Mouse (Mus musculus) stomach, embryonic 14.5 days (tissue): ENCODE measurements around the gene Ppp1r27. TPM values are rescaled to one million over a fixed set of nuclear protein-coding genes. Genes with fewer than 3 reads are reported as not detected.

ENCODE experiments used
- ATAC-seq: fragments of 200-750 bp; cut with Nextera tagmentation; 2 replicates; pipeline ENCODE4 v1.8.0; 2017; ENCODE audit warnings: low read depth, moderate TSS enrichment; ENCODE audit not compliant: insufficient number of reproducible peaks, insufficient read depth, low FRiP score
- H3K27ac ChIP-seq: fragments of 300-500 bp; sonication (generic); 2 replicates; pipeline ENCODE4 v1.5.1; 2014; ENCODE audit warnings: mild to moderate bottlenecking, low read length, moderate library complexity, mixed read lengths
- H3K27me3 ChIP-seq: fragments of 300-500 bp; sonication (generic); 2 replicates; pipeline ENCODE4 v1.6.1; 2014; ENCODE audit warnings: low read length, control low read depth, mixed read lengths; ENCODE audit not compliant: control insufficient read depth, insufficient read depth
- H3K36me3 ChIP-seq: fragments of 300-500 bp; sonication (generic); 2 replicates; pipeline ENCODE4 v1.6.1; 2014; ENCODE audit warnings: mild to moderate bottlenecking, control low read depth, low read length, moderate library complexity, mixed read lengths; ENCODE audit not compliant: control insufficient read depth, insufficient read depth
- H3K4me1 ChIP-seq: fragments of 300-500 bp; sonication (generic); 2 replicates; pipeline ENCODE4 v1.6.1; 2014; ENCODE audit warnings: low read length, control low read depth, mixed read lengths; ENCODE audit not compliant: control insufficient read depth, insufficient read depth
- H3K4me2 ChIP-seq: fragments of 300-500 bp; sonication (generic); replicated peaks from 2 replicates; pipeline ENCODE4 v1.6.1; 2014; ENCODE audit warnings: low read depth, low read length, control low read depth
- H3K4me3 ChIP-seq: fragments of 300-500 bp; sonication (generic); 2 replicates; pipeline ENCODE4 v1.5.1; 2014; ENCODE audit warnings: low read depth, low read length, control low read depth
- H3K9ac ChIP-seq: fragments of 300-500 bp; sonication (generic); replicated peaks from 2 replicates; pipeline ENCODE4 v1.6.1; 2014; ENCODE audit warnings: low read depth, mild to moderate bottlenecking, control low read depth, low read length, moderate library complexity, mixed read lengths
- H3K9me3 ChIP-seq: fragments of 300-500 bp; sonication (generic); 2 replicates; pipeline ENCODE4 v1.6.1; 2016; ENCODE audit warnings: low read depth, low read length, control low read depth; ENCODE audit not compliant: control insufficient read depth
- WGBS: fragments of 180-500 bp; shearing (Covaris S2); extraction: QIAGEN DNeasy Blood & Tissue Kit; methylation state at CpG from one replicate; pipeline ENCODE4 v1.1.7; 2014; 5-methylcytosine and 5-hydroxymethylcytosine counted together
- polyA plus RNA-seq: library from polyadenylated mRNA; unstranded; fragments of >200 nt; fragmentation: Nextera tagmentation; extraction: Ambion mirVana; gene quantifications from 2 replicates; pipeline ENCODE4 v1.2.1, GENCODE M21; 2014

Gene Ppp1r27
- polyA plus RNA-seq, 1 experiment from 2014 or later, result not detected

DNA sequence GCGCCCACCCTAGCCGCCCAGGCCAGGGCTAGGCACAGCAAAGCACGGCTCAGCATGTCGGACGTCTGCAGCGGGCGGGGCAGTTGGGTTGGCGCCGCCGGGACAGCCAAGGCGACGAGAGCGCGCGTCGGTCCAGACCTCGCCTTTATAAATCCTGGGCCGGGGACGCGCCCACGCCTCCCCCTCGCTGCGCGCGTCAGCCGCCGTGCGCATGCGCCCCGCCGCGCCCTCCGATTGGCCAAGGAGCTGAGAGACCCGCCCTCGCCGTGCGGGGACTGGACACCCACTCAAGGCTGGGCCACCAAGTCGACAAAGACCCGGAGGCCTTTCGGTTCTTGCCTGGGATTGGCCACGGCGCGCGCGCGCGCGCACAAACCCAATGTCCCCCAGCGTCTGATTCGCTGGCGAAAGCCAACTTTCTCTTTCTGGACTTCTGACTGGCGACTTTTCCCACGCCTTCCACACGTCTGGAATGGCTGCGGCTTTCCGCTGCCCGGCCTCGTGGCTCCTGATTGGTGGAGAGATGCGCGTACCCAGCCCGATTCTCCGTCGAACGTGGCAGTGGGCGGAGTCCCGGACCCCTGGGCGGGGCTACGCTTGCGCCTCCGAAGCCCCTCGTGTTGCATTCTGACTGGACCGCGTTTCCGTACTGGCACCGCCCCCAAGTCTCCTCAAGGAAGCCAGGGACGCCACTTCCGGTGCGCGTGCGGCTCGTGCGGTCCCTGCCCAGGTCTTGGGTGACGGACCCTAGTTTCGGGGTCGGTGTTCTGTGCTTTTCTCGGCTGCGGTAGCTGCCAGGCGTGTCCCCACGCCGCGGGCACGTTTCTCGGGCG, 22.0 kb upstream of the Ppp1r27 start, which contains the start of gene P4hb:
Gene P4hb, minus strand, starts transcription at position 502 of the 833 bp plus-strand sequence.
- no peaks in the 10 kb centered on the region for H3K27me3 ChIP-seq
- peak within 1 kb of the TSS; percentile 95 for H3K4me3 ChIP-seq
- peak; percentile 97 for ATAC-seq
- H3K4me1 ChIP-seq, result peaks cover 16% of the 10 kb centered on the region
- no peaks in the 10 kb centered on the region for H3K9me3 ChIP-seq
- H3K27ac ChIP-seq, result peak within 1 kb of the TSS; percentile 96
- WGBS, result under 1% methylated on average over 94 of the region's 94 CpGs
- H3K4me2 ChIP-seq, result peak within 1 kb of the TSS; percentile 91
- H3K36me3 ChIP-seq, result peaks cover 36% of the 10 kb centered on the region
- H3K9ac ChIP-seq, result peak within 1 kb of the TSS; percentile 94

DNA sequence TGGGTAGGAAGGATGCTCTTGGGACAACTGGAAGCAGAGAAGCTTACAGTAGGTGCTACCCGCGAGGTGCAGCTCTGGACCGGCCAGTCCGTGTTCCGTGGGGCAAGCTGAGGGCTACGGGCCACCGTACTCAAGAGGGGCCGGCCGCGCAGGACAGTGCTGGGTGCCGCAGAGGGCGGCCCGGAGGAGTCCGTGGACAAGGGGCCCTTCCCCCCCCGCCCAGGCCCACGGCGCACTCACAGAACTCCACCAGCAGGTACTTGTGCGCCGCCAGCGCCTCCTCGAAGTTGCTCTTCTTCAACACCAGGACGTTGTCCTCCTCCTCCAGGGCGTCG, 21.5 kb upstream of the Ppp1r27 start:
- under 1% methylated on average over 15 of the region's 24 CpGs for WGBS
- peak overlapping the region; percentile 94 for H3K9ac ChIP-seq
- H3K4me3 ChIP-seq, result peak overlapping the region; percentile 95
- H3K36me3 ChIP-seq, result peaks cover 36% of the 10 kb centered on the region
- H3K4me1 ChIP-seq, result peaks cover 16% of the 10 kb centered on the region
- peak overlapping the region; percentile 84 for H3K27ac ChIP-seq
- H3K4me2 ChIP-seq, result peak overlapping the region; percentile 91
- no peaks in the 10 kb centered on the region for H3K9me3 ChIP-seq
- peak; percentile 8; the same call in 1 of the 2 replicates for ATAC-seq
- H3K27me3 ChIP-seq, result no peaks in the 10 kb centered on the region

DNA sequence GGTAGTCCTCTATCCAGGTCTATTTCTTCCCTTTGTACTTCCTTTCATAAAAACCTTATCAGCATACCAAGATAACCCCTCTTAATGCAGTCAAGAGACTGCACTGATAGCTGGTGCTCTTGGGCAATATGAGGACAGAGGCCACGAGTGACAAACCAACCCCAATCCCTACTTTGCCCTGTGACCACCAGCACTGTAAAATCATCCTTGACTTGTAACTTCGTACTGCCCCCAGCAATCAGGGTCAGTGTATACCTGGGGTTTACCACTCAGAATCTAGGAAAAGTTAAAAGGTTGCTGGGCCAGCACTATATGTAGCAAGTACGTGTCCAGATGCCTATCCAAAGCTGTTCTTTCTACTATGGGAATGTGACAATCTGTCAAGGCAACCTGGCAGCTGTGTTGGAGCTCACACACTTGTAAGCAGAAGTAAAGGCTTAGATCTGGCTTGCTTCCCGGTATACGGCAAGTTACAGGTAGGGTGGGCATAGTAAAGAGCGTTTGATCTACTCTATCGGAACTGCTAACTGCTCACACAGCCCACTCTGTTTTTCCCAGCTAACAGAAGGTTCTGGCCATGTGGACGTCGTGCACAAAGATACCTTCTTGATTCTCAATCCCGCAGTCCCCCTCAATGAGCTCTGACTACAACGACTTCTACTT, 21.0 kb upstream of the Ppp1r27 start:
- H3K36me3 ChIP-seq, result peaks cover 41% of the 10 kb centered on the region
- H3K9me3 ChIP-seq, result no peaks in the 10 kb centered on the region
- peak overlapping the region; percentile 91 for H3K4me2 ChIP-seq
- ATAC-seq, result no peak
- WGBS, result 5% methylated on average over 11 of the region's 11 CpGs
- peaks cover 16% of the 10 kb centered on the region for H3K4me1 ChIP-seq
- peak overlapping the region; percentile 94 for H3K9ac ChIP-seq
- peak overlapping the region; percentile 84 for H3K27ac ChIP-seq
- peak overlapping the region; percentile 95 for H3K4me3 ChIP-seq
- H3K27me3 ChIP-seq, result no peaks in the 10 kb centered on the region

DNA sequence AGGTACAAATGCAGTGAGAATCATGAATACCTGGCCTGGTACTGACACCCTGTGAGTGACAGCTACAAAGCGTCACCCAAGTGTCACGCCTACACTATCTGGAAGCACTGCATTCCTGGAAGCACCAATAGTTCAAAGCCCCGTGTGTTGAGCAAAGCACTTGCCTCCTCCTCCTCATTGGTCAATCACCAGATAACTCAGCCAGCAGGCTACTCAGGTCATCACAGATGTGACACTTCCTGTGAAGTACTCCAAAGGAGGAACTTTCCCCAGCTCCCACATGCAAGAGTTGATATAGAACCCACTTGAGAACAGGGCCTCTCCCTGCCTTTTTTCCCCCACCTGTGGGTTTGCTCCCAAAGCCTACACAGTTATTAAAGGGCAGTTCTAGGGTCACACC, 20.2 kb upstream of the Ppp1r27 start:
- Histone ChIP-seq H3K27ac (no peak overlapping the region), H3K4me3 (peak overlapping the region; percentile 95), H3K9me3 (no peaks in the 10 kb centered on the region), H3K4me1 (peaks cover 16% of the 10 kb centered on the region), H3K4me2 (peak overlapping the region; percentile 91), H3K36me3 (peaks cover 48% of the 10 kb centered on the region), H3K9ac (peak overlapping the region; percentile 94), H3K27me3 (no peaks in the 10 kb centered on the region)
- ATAC-seq, result no peak
- 70% methylated on average over 3 of the region's 3 CpGs for WGBS

DNA sequence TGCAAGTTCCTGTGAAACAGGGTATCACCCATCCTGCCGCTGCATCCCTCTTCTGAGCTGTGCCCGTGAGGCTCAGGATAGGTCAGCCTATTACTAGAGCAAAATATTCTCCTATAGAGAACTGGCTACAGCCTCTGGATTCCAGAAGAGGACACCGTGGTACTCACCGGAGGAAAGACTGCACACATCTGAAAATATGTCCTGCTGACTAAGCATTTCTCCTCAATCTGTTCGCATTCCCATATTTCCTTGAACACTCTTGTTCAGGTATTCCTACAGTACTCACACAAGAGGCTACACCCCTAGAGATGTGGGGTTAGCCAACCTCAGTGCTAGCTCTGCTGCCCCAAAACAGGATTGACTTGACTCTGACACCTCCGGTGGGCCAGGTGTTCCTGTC, 17.4 kb upstream of the Ppp1r27 start:
- no peaks in the 10 kb centered on the region for H3K9me3 ChIP-seq
- H3K36me3 ChIP-seq, result peaks cover 76% of the 10 kb centered on the region
- H3K9ac ChIP-seq, result no peak overlapping the region
- 92% methylated on average over 6 of the region's 6 CpGs for WGBS
- no peak for ATAC-seq
- no peak overlapping the region for H3K4me3 ChIP-seq
- H3K4me1 ChIP-seq, result peaks cover 11% of the 10 kb centered on the region; the same call in 1 of the 2 replicates
- H3K27me3 ChIP-seq, result no peaks in the 10 kb centered on the region
- H3K4me2 ChIP-seq, result no peak overlapping the region
- H3K27ac ChIP-seq, result no peak overlapping the region

DNA sequence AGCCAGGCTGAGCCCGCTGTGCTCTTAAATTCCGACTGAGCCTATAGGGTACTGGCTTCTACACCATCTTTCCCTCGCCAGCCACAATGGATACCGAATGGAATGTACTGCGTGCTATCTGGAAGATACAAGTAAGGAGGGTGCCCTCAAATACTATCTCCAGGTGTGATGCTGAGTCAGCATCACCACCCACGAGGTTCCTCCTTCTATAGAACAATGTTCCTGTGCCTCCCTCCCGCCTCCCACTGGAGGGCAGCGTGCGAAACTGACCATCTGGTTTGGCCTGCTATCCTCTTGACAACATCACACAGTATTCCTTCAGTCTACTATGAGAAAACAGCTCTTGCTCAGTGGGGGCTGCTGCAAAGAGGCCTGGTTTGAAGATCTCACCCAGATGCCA, 14.2 kb upstream of the Ppp1r27 start:
- H3K27me3 ChIP-seq, result no peaks in the 10 kb centered on the region
- no peak overlapping the region for H3K27ac ChIP-seq
- H3K4me2 ChIP-seq, result no peak overlapping the region
- H3K9me3 ChIP-seq, result no peaks in the 10 kb centered on the region
- peaks cover 93% of the 10 kb centered on the region for H3K36me3 ChIP-seq
- H3K4me3 ChIP-seq, result no peak overlapping the region
- H3K4me1 ChIP-seq, result no peaks in the 10 kb centered on the region
- no peak for ATAC-seq
- 84% methylated on average over 9 of the region's 9 CpGs for WGBS
- no peak overlapping the region for H3K9ac ChIP-seq

DNA sequence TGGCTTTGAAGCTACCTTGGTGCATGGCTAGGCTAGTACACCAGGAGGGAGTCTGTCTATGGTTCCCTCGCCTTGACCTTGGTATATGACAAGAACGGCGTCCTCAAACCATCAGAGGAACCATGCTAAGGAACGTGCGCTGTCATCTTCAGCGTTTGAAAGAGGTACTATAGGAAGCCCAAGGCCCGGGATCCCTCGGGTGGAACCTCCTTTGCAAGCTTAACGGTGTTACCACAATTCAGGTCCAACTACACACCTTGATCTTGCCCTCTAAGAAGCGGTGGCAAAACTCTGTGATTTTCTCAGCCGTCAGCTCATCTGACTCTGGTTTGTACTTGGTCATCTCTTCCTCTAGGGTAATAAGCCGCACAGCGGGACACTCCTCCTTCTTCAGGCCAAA, 12.0 kb upstream of the Ppp1r27 start:
- ATAC-seq, result no peak
- no peaks in the 10 kb centered on the region for H3K4me1 ChIP-seq
- H3K27me3 ChIP-seq, result no peaks in the 10 kb centered on the region
- peaks cover 88% of the 10 kb centered on the region for H3K36me3 ChIP-seq
- no peak overlapping the region for H3K4me3 ChIP-seq
- H3K9ac ChIP-seq, result no peak overlapping the region
- no peak overlapping the region for H3K4me2 ChIP-seq
- 95% methylated on average over 13 of the region's 13 CpGs for WGBS
- no peak overlapping the region for H3K27ac ChIP-seq
- no peaks in the 10 kb centered on the region for H3K9me3 ChIP-seq

DNA sequence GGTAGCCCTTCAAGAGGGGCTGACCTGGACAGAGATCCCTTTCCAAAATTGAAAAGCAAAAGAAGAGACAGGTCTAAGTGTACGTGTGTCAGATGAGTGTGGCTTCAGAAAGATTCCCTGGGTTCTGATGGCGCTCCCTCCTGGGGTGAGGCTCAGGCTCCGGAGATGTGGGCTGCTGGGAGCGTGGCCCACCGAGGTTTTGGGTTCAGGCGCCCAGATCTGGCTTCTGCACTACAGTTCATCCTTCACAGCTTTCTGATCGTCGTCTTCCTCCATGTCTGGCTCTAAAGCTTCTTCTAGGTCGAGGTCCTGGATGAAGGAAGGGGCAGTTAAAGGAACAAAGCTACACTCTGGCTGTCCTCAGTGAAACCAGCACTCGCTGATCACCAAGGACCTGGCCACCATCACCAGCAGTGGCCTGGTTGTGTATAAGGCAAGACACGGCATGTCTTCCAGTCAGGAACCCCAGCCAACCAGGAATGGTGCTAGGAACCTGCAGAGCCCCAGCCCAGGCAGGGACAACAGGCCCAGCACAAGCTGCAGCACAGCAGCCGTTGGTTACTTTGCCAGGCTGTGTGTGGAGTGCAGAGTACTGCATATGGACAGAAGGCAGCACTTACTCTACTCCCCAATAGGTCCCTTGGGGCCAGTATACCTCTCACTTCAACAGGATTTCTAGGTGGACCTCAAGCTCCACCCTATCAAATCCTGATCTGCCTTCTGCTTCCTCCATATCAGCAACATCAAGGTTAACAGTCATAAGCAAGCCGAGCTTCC, 10.2 kb upstream of the Ppp1r27 start:
- ATAC-seq, result no peak
- no peaks in the 10 kb centered on the region for H3K9me3 ChIP-seq
- H3K27ac ChIP-seq, result no peak overlapping the region
- H3K27me3 ChIP-seq, result no peaks in the 10 kb centered on the region
- no peak overlapping the region for H3K4me2 ChIP-seq
- H3K4me1 ChIP-seq, result no peaks in the 10 kb centered on the region
- peaks cover 70% of the 10 kb centered on the region for H3K36me3 ChIP-seq
- no peak overlapping the region for H3K9ac ChIP-seq
- whole genome bisulfite sequencing, result 91% methylated on average over 13 of the region's 13 CpGs
- no peak overlapping the region for H3K4me3 ChIP-seq
